Mouse (Mus musculus) heart, postnatal 0 days (tissue): ENCODE results near the gene Tcp10a.
"Not testable (repeated sequence)": the region's sequence is repeated elsewhere in the genome, so short reads cannot be mapped to it uniquely, and the experiment has no call there.

Experiments used
- CTCF ChIP-seq: IDR thresholded peaks from 2 replicates; pipeline ENCODE4 v1.5.1; 2016; ENCODE audit warnings: antibody characterized with exemption, control low read depth, low read depth
- EP300 ChIP-seq: IDR thresholded peaks from 2 replicates; pipeline ENCODE4 v1.6.1; 2016; ENCODE audit warnings: antibody characterized with exemption, low read depth

GRCm38 (mm10) chr17:7389898-7390297 is 65.5 kb downstream of the Tcp10a start:
- TF ChIP-seq CTCF, EP300: not testable (repeated sequence)
